9 mouse cellular contexts compared by ENCODE assay signal in the genomic region with DNA sequence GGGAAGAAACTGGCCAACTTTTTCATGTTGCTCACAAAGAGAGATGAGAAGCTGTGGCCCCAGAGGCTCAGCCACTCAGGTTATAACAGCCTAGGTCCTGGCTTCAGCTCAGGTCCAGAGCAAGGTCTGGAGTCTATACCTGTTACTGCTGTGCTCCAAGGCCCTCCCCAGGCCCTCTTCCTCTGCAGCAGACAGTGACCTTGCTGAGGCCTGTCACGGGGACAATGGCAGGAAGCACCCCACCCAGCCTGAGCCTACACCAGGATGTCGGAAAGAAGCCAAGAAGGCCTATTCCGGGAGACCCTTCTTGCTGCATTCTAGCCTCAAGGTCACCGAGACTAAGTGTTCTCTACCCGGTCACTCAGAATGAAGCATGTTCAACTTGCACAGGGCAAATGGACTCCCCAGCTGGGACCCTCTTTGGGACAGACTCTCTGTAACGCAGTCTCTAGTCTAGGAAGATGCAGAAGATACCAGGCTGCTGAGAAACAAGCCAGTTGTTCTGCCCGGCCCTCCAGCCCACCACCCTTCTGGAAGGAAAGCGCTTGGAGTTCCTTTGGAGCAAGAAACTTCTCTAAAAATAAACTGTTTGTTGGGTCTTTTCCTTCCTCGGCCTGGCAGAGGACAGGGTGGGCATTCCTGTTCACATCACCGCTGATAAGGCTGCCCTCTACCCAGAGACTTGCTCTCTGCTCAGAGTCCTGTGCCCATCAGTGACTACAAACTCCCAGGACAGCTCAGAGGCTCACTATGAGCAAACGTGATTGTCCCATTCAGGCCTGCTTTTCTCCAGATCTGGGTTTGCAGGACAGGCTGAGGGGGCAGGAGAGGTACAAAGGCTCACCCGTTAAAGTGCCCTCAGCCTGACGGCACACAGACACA. TPM values are rescaled to one million over a fixed set of nuclear protein-coding genes. Genes with fewer than 3 reads are reported as not detected.
DNase-seq lines count a peak whose midpoint lies in the region; ATAC-seq lines count a peak whose summit lies in the region.
"Had no signal": no experiment of that assay in that cellular context is flagged by ENCODE, and none has a peak within 500 bp of the region (broad histone marks: within the 10 kb centered on the region; RNA-seq: fewer than 3 reads in every experiment).

No protein-coding gene starts in this region.

- H3K36me3 ChIP-seq in heart, embryonic 16.5 days (ENCODE audit: control insufficient read depth, insufficient read depth): peaks cover 5% of the 10 kb centered on the region; the same call in 1 of the 2 replicates
- H3K36me3 ChIP-seq in kidney, embryonic 16.5 days (ENCODE audit: insufficient read depth, low read length): no peaks in the 10 kb centered on the region
- no peaks in the 10 kb centered on the region for H3K36me3 ChIP-seq in midbrain, embryonic 14.5 days (ENCODE audit: control insufficient read depth, insufficient read depth, low read length)
- H3K36me3 ChIP-seq: midbrain, embryonic 12.5 days had no signal

- peak overlapping the region; percentile 98 for H3K27ac ChIP-seq in heart, embryonic 16.5 days (ENCODE audit: low read length)
- peak overlapping the region; percentile 88 for H3K27ac ChIP-seq in kidney, embryonic 16.5 days (ENCODE audit: low read length)
- H3K27ac ChIP-seq in midbrain, embryonic 14.5 days (replicated peaks; ENCODE audit: low read depth, low read length): peak overlapping the region; percentile 37; the same call in 1 of the 2 replicates
- H3K27ac ChIP-seq: midbrain, embryonic 12.5 days had no signal

- no peaks in the 10 kb centered on the region for H3K9me3 ChIP-seq in heart, embryonic 16.5 days (replicated peaks; ENCODE audit: control insufficient read depth, low read length)
- H3K9me3 ChIP-seq in kidney, embryonic 16.5 days (ENCODE audit: low read length): no peaks in the 10 kb centered on the region
- H3K9me3 ChIP-seq in midbrain, embryonic 14.5 days (ENCODE audit: control insufficient read depth, low read length): no peaks in the 10 kb centered on the region
- H3K9me3 ChIP-seq: midbrain, embryonic 12.5 days had no signal

- WGBS in heart, embryonic 16.5 days: 31% methylated on average over 13 of the region's 13 CpGs
- WGBS in kidney, embryonic 16.5 days: 75% methylated on average over 13 of the region's 13 CpGs
- 87% methylated on average over 13 of the region's 13 CpGs for WGBS in midbrain, embryonic 14.5 days

- H3K27me3 ChIP-seq in heart, embryonic 16.5 days (ENCODE audit: control insufficient read depth, insufficient read depth, low read length): no peaks in the 10 kb centered on the region
- no peaks in the 10 kb centered on the region for H3K27me3 ChIP-seq in kidney, embryonic 16.5 days (ENCODE audit: insufficient read depth, low read length)
- no peaks in the 10 kb centered on the region for H3K27me3 ChIP-seq in midbrain, embryonic 14.5 days (ENCODE audit: control insufficient read depth, insufficient read depth, low read length)
- H3K27me3 ChIP-seq: midbrain, embryonic 12.5 days had no signal

- H3K4me1 ChIP-seq in heart, embryonic 16.5 days (ENCODE audit: control insufficient read depth, insufficient read depth, low read length): peaks cover 87% of the 10 kb centered on the region
- peaks cover 22% of the 10 kb centered on the region for H3K4me1 ChIP-seq in kidney, embryonic 16.5 days (ENCODE audit: insufficient read depth, low read length)
- no peaks in the 10 kb centered on the region for H3K4me1 ChIP-seq in midbrain, embryonic 14.5 days (ENCODE audit: control insufficient read depth, insufficient read depth, low read length)

- peak overlapping the region; percentile 60 for H3K9ac ChIP-seq in heart, embryonic 16.5 days (ENCODE audit: low read length)
- no peak overlapping the region; the same call in 1 of the 2 replicates for H3K9ac ChIP-seq in kidney, embryonic 16.5 days (replicated peaks; ENCODE audit: low read length)
- no peak overlapping the region for H3K9ac ChIP-seq in midbrain, embryonic 14.5 days (replicated peaks; ENCODE audit: low read length)
- H3K9ac ChIP-seq: midbrain, embryonic 12.5 days had no signal

- peak overlapping the region; percentile 34; the same call in 1 of the 2 replicates for H3K4me2 ChIP-seq in heart, embryonic 16.5 days (ENCODE audit: low read depth, low read length)
- no peak overlapping the region for H3K4me2 ChIP-seq in kidney, embryonic 16.5 days (replicated peaks; ENCODE audit: low read depth, low read length)
- no peak overlapping the region for H3K4me2 ChIP-seq in midbrain, embryonic 14.5 days (ENCODE audit: low read length)
- H3K4me2 ChIP-seq: midbrain, embryonic 12.5 days had no signal

- no peak overlapping the region for H3K4me3 ChIP-seq in heart, embryonic 16.5 days (ENCODE audit: low read length)
- H3K4me3 ChIP-seq in kidney, embryonic 16.5 days (ENCODE audit: low read length): no peak overlapping the region
- H3K4me3 ChIP-seq in midbrain, embryonic 14.5 days (replicated peaks; ENCODE audit: low read depth, low read length): no peak overlapping the region
- H3K4me3 ChIP-seq: midbrain, embryonic 12.5 days had no signal

- DNase-seq in B cell, adult 2 months: peak; percentile 38 to 39
- DNase-seq in midbrain, embryonic 14.5 days: no peak
- no peak for DNase-seq in layer of hippocampus, postnatal 25 days (ENCODE audit: extremely low spot score in 1 of 2, low spot score in 1 of 2)
- DNase-seq in adipocyte (ENCODE audit: low spot score): no peak
- DNase-seq in layer of hippocampus, adult 11-12 months (ENCODE audit: low spot score): no peak

- ATAC-seq in activated CD4-positive, CD25-positive, alpha-beta regulatory T cell, adult 4 months: peak; percentile 68
- peak; percentile 70 for ATAC-seq in heart, embryonic 16.5 days (replicated peaks; ENCODE audit: extremely low read depth, insufficient read depth, low FRiP score)
- ATAC-seq in kidney, embryonic 16.5 days (ENCODE audit: low FRiP score, low TSS enrichment): peak; percentile 64; the same call in 1 of the 2 replicates
- no peak for ATAC-seq in midbrain, embryonic 14.5 days (ENCODE audit: low FRiP score, low TSS enrichment)

RNA-seq across cellular contexts. Expression of a gene that starts 35.7 kb away (rescaled TPM):
- 10 to 100 TPM; 10.6 to 11.3 TPM for polyA plus RNA-seq in activated CD4-positive, CD25-positive, alpha-beta regulatory T cell, adult 4 months (2017; shearing (Covaris generic))
- polyA plus RNA-seq in heart, embryonic 16.5 days (2015; fragmentation: Nextera tagmentation; extraction: Ambion mirVana): 6.9 and 7.3 TPM in 2 replicates
- 3.9 and 4.1 TPM in 2 replicates for polyA plus RNA-seq in kidney, embryonic 16.5 days (2015; fragmentation: Nextera tagmentation; extraction: Ambion mirVana)
- polyA plus RNA-seq in midbrain, embryonic 14.5 days (2014; fragmentation: Nextera tagmentation; extraction: Ambion mirVana): 10.7 and 11.6 TPM in 2 replicates
- total RNA-seq in layer of hippocampus, postnatal 25 days (2021): 100 to 1,000 TPM; 255 to 312 TPM

Comparison
In these comparisons a context has a peak if more than half of its experiments do, and no peak if none do; other contexts are left out.
1. DNase-seq: peak in B cell, adult 2 months (2 of 2); none in midbrain, embryonic 14.5 days (single experiment), layer of hippocampus, postnatal 25 days (0 of 2), adipocyte (single experiment) and layer of hippocampus, adult 11-12 months (single experiment).
2. H3K27ac ChIP-seq: peak in every context shown above with its lines; median percentile 98 in heart, embryonic 16.5 days; 88 in kidney, embryonic 16.5 days; 37 in midbrain, embryonic 14.5 days.